Mouse (Mus musculus): Measurements from ENCODE around the gene Tsr1. TPM values are rescaled to one million over a fixed set of nuclear protein-coding genes. Genes with fewer than 3 reads are reported as not detected.
A peak's percentile ranks its signal among the peaks of the same experiment; 100 is the strongest.

Gene Tsr1
- polyA plus RNA-seq, 1 experiment from 2014 or later: 34.3 TPM

DNA sequence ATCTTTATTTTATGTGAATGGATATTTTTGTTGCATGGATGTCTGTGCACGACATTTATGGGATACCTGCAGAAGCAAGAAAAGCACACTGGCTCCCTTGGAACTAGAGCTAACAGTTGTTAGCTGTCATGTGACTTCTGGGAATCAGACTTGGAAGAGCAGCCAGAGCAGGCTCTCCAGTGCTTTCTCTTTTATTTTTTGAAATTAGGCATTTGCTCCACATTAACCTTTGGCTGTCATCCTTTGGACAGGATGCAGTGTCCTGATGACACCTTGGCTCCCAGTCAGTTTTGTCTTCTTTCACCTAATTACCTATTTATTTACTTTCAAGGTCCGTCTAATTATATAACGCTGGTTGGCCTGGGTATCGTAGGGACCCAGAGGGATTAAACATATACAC is 3.3 kb upstream of the Tsr1 start:
- H3K4me3 ChIP-seq (ENCODE audit: low read length): no peak overlapping the region
- no peaks in the 10 kb centered on the region for H3K36me3 ChIP-seq (ENCODE audit: control insufficient read depth, insufficient read depth, low read length)
- H3K27ac ChIP-seq (ENCODE audit: low read length): no peak overlapping the region
- no peak overlapping the region for H3K9ac ChIP-seq (ENCODE audit: low read length)
- ATAC-seq (ENCODE audit: low read depth): no peak
- no peaks in the 10 kb centered on the region for H3K27me3 ChIP-seq (ENCODE audit: control insufficient read depth, insufficient read depth, low read depth, low read length)
- H3K4me2 ChIP-seq (ENCODE audit: low read depth, low read length): no peak overlapping the region
- H3K9me3 ChIP-seq (ENCODE audit: control insufficient read depth, low read length): no peaks in the 10 kb centered on the region
- 66% methylated on average over 4 of the region's 4 CpGs for WGBS
- peaks cover 3% of the 10 kb centered on the region; the same call in 1 of the 2 replicates for H3K4me1 ChIP-seq (replicated peaks; ENCODE audit: control insufficient read depth, insufficient read depth, low read length)

DNA sequence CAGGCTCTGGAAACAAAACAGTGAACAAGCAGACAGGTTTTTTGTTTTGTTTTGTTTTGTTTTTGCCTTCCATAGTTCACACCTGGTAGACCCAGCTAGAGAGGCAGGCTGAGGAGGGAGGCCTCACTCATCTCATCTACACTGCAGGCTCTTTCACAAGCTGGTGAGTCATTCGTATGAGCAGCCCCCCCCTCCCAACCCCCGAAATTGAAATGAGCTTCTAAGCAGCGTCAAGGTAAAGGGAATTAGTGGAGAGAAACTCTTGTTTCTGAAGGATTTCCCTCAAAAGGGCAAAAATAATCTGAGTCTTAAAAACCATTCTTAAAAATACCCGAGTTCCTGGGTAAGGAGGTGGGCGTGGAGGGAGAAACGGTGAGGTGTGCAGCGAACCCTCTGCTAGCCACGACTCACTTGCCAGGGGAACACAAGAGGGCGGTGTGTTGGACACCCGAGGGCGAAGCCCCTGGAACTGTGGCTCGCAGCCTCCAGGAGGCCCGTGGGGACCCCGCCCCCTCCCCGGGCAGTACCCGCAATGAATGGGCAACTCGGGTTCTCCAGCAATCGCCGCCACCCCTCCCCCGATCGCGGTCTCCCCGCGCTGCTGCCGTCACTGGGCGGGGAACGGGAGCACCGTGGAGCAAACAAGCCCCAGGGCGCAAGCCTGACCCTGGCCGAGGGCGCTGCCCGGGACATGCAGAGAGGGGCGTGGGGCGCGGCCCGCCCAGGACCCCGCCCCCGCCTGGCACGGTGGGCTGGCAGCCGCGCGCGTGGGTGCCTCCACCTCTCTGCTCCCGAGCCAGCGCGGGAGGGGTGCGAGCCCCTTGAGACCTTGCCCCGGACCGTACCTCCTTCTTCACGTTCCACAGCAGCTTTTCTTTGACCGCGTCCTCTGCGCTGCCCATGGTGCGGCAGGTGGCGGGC is 1.6 kb upstream of the Tsr1 start:
- peaks cover 13% of the 10 kb centered on the region for H3K36me3 ChIP-seq (ENCODE audit: control insufficient read depth, insufficient read depth, low read length)
- peak overlapping the region; percentile 80 for H3K9ac ChIP-seq (ENCODE audit: low read length)
- peak; percentile 60 for ATAC-seq (ENCODE audit: low read depth)
- H3K4me1 ChIP-seq (replicated peaks; ENCODE audit: control insufficient read depth, insufficient read depth, low read length): peaks cover 3% of the 10 kb centered on the region
- peak overlapping the region; percentile 91 for H3K4me3 ChIP-seq (ENCODE audit: low read length)
- H3K4me2 ChIP-seq (ENCODE audit: low read depth, low read length): peak overlapping the region; percentile 96
- under 1% methylated on average over 43 of the region's 55 CpGs for WGBS
- H3K9me3 ChIP-seq (ENCODE audit: control insufficient read depth, low read length): no peaks in the 10 kb centered on the region
- H3K27ac ChIP-seq (ENCODE audit: low read length): peak overlapping the region; percentile 81
- no peaks in the 10 kb centered on the region for H3K27me3 ChIP-seq (ENCODE audit: control insufficient read depth, insufficient read depth, low read depth, low read length)

DNA sequence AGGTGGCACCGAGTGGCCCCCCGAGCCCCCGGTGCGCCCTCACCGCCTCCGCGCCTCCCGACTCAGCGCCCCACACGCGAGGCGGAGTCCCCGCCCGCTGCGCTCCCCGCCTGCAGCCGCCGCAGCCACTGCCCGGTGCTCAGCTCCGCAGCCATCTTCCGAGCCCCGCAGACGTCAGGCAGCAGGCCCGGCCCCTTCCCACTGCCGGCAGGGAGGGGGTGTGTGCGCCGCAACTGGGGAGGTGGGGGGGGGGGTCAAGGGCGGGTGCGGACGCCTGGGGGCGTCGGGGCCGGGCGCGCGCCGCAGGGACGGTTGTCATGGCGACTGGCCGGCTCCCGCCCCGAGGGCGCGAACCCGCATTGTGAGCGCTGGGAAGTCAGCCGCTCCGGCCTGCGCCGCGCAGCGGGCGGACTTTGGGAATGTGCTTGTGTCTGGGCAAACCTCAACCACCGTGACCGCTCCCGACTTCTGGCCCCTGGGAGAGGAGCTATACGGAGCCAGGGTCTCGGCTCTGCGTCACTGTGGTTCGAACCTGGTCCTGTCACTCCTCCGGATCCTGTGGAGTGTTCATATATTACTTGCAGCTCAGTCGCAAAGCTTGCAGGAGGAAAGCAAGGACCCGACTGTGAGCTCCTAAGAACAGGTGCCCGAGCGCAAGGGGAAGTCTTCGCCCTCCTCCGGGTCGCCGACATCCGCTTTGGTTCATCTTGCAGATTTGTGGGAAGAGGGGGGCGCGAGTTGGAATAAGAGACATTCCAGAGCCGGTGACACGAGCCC is 782 bp upstream of the Tsr1 start, which contains the start of gene Sgsm2:
Gene Sgsm2, minus strand, starts transcription at position 160 of the 777 bp plus-strand sequence.
- H3K9me3 ChIP-seq (ENCODE audit: control insufficient read depth, low read length): no peaks in the 10 kb centered on the region
- no peaks in the 10 kb centered on the region for H3K27me3 ChIP-seq (ENCODE audit: control insufficient read depth, insufficient read depth, low read depth, low read length)
- H3K4me3 ChIP-seq (ENCODE audit: low read length): peak within 1 kb of the TSS; percentile 91
- peak within 1 kb of the TSS; percentile 96 for H3K4me2 ChIP-seq (ENCODE audit: low read depth, low read length)
- H3K9ac ChIP-seq (ENCODE audit: low read length): peak within 1 kb of the TSS; percentile 80
- peak within 1 kb of the TSS; percentile 87 for H3K27ac ChIP-seq (ENCODE audit: low read length)
- ATAC-seq (ENCODE audit: low read depth): peak; percentile 77
- 0% methylated on average over 66 of the region's 74 CpGs for WGBS
- peaks cover 3% of the 10 kb centered on the region for H3K4me1 ChIP-seq (replicated peaks; ENCODE audit: control insufficient read depth, insufficient read depth, low read length)
- H3K36me3 ChIP-seq (ENCODE audit: control insufficient read depth, insufficient read depth, low read length): peaks cover 21% of the 10 kb centered on the region

DNA sequence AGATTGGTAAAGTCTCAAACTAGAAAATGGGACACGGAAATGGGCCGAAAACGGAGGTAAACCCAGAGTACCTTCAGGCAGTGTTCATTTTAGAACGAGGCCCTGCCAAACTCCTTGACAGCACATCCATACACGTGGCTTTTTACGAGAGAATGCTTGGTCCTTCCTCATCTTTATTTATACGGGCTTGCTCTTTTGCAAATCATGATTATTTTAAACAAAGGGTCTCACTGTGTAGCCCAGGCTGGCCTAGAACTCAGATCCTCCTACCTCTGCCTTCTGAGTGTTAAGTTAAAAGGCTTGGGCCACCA is 601 bp downstream of the Tsr1 start:
- peaks cover 3% of the 10 kb centered on the region for H3K4me1 ChIP-seq (replicated peaks; ENCODE audit: control insufficient read depth, insufficient read depth, low read length)
- no peaks in the 10 kb centered on the region for H3K27me3 ChIP-seq (ENCODE audit: control insufficient read depth, insufficient read depth, low read depth, low read length)
- H3K27ac ChIP-seq (ENCODE audit: low read length): no peak overlapping the region
- under 1% methylated on average over 7 of the region's 7 CpGs for WGBS
- peak overlapping the region; percentile 96 for H3K4me2 ChIP-seq (ENCODE audit: low read depth, low read length)
- H3K9ac ChIP-seq (ENCODE audit: low read length): peak overlapping the region; percentile 80
- peaks cover 30% of the 10 kb centered on the region for H3K36me3 ChIP-seq (ENCODE audit: control insufficient read depth, insufficient read depth, low read length)
- peak overlapping the region; percentile 91 for H3K4me3 ChIP-seq (ENCODE audit: low read length)
- no peaks in the 10 kb centered on the region for H3K9me3 ChIP-seq (ENCODE audit: control insufficient read depth, low read length)
- no peak for ATAC-seq (ENCODE audit: low read depth)

DNA sequence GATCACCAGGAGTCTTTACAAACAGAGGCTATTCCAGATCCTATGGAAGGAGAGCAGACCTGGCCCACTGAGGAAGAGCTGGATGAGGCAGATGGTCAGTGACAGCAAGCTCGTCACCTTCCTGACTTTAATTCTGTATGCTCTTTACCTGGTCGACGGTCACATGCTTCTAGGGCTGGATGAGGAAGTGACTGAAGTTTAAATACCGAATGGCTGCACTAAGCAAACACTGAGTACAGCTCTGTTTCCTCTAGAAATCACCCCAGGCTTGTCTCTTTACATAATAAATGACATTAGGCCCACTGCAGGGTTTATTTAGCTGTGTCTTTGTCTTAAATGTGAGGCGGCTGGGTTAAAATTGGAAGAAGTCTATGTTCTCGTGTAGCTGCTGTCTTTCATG is 3.7 kb downstream of the Tsr1 start:
- H3K36me3 ChIP-seq (ENCODE audit: control insufficient read depth, insufficient read depth, low read length): peaks cover 50% of the 10 kb centered on the region
- no peaks in the 10 kb centered on the region for H3K27me3 ChIP-seq (ENCODE audit: control insufficient read depth, insufficient read depth, low read depth, low read length)
- no peaks in the 10 kb centered on the region for H3K9me3 ChIP-seq (ENCODE audit: control insufficient read depth, low read length)
- H3K4me3 ChIP-seq (ENCODE audit: low read length): no peak overlapping the region
- peaks cover 3% of the 10 kb centered on the region for H3K4me1 ChIP-seq (replicated peaks; ENCODE audit: control insufficient read depth, insufficient read depth, low read length)
- WGBS: 71% methylated on average over 6 of the region's 6 CpGs
- no peak overlapping the region for H3K27ac ChIP-seq (ENCODE audit: low read length)
- ATAC-seq (ENCODE audit: low read depth): no peak
- H3K4me2 ChIP-seq (ENCODE audit: low read depth, low read length): no peak overlapping the region
- H3K9ac ChIP-seq (ENCODE audit: low read length): no peak overlapping the region

DNA sequence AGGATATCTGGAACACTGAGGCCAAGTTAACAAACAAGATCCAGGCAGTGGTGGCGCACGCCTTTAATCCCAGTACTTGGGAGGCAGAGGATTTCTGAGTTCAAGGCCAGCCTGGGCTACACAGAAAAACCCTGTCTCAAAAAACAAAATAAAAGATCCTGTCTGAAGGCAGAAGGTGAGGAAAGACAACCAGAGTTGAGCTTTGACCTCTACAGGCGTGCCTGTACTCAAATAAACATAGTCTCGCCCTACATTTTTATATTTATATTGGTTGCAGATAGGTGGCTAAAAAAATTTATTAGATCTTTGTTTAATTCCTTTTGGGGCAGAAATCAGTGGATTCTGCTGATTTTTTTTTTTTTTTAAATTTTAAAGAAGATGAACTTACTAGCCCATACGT is 4.5 kb downstream of the Tsr1 start:
- H3K36me3 ChIP-seq (ENCODE audit: control insufficient read depth, insufficient read depth, low read length): peaks cover 58% of the 10 kb centered on the region
- no peaks in the 10 kb centered on the region for H3K9me3 ChIP-seq (ENCODE audit: control insufficient read depth, low read length)
- H3K27me3 ChIP-seq (ENCODE audit: control insufficient read depth, insufficient read depth, low read depth, low read length): no peaks in the 10 kb centered on the region
- H3K9ac ChIP-seq (ENCODE audit: low read length): no peak overlapping the region
- H3K4me1 ChIP-seq (replicated peaks; ENCODE audit: control insufficient read depth, insufficient read depth, low read length): peaks cover 3% of the 10 kb centered on the region
- H3K27ac ChIP-seq (ENCODE audit: low read length): no peak overlapping the region
- no peak overlapping the region for H3K4me2 ChIP-seq (ENCODE audit: low read depth, low read length)
- no peak for ATAC-seq (ENCODE audit: low read depth)
- 84% methylated on average over 5 of the region's 5 CpGs for WGBS
- H3K4me3 ChIP-seq (ENCODE audit: low read length): no peak overlapping the region

DNA sequence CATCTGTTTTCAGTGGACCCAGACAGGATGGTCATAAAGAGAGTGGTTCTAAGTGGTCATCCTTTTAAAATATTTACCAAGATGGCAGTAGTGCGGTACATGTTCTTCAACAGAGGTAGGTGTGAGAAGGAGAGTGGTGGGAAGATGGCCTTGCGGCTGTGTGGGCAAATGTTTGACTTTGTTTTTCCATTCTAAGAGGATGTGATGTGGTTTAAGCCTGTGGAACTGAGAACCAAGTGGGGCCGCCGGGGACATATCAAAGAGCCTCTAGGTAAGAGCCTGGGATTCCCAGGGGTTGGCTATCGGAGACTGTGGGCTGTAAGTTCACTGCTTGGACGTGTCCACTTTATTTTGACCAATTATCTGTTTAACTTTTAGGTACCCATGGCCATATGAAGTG is 10.0 kb downstream of the Tsr1 start:
- H3K9me3 ChIP-seq (ENCODE audit: control insufficient read depth, low read length): no peaks in the 10 kb centered on the region
- no peaks in the 10 kb centered on the region for H3K4me1 ChIP-seq (replicated peaks; ENCODE audit: control insufficient read depth, insufficient read depth, low read length)
- no peak overlapping the region for H3K9ac ChIP-seq (ENCODE audit: low read length)
- H3K27ac ChIP-seq (ENCODE audit: low read length): no peak overlapping the region
- H3K4me2 ChIP-seq (ENCODE audit: low read depth, low read length): no peak overlapping the region
- ATAC-seq (ENCODE audit: low read depth): no peak
- WGBS: 90% methylated on average over 6 of the region's 6 CpGs
- peaks cover 52% of the 10 kb centered on the region for H3K36me3 ChIP-seq (ENCODE audit: control insufficient read depth, insufficient read depth, low read length)
- H3K4me3 ChIP-seq (ENCODE audit: low read length): no peak overlapping the region
- no peaks in the 10 kb centered on the region for H3K27me3 ChIP-seq (ENCODE audit: control insufficient read depth, insufficient read depth, low read depth, low read length)

DNA sequence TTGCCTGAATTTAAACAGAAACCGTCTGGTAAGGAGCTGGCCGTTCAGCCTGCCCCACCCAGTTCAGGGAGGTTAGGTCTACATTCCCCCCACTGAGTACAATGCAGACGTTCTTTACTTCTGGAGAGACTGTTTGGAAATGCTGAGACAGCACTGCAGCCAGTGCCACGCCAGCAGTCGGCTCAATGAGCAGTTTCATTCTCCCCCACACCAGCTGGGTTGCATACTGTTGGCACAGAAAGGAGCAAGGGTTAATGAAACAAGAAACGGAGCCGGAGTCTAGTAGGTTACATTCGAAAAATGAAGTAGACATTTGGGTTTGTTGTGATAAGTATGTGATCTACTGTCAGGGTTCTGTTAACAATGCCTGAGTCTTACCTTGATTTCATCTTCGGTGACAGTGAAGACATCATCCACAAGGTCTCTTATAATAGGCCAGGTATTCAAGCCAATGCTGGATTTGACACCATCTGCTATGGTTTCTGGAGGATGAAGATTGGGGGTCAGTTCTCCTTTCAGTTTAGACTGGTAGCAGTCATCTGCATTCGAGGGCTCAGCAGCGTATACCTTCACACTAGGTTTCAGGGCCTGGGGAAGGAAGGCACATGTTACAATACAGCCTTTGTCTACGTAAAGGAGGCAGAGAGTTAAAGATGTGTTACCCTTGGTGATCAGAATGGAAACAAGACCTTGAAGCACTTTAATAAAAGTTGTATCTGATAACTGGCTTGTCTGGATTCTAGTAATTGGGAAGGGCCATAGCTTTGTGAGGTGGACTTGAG is 10.9 kb downstream of the Tsr1 start:
- Histone ChIP-seq H3K4me2 (ENCODE audit: low read depth, low read length) (no peak overlapping the region), H3K27ac (ENCODE audit: low read length) (no peak overlapping the region), H3K27me3 (ENCODE audit: control insufficient read depth, insufficient read depth, low read depth, low read length) (no peaks in the 10 kb centered on the region), H3K36me3 (ENCODE audit: control insufficient read depth, insufficient read depth, low read length) (peaks cover 44% of the 10 kb centered on the region), H3K4me1 (replicated peaks; ENCODE audit: control insufficient read depth, insufficient read depth, low read length) (no peaks in the 10 kb centered on the region), H3K9me3 (ENCODE audit: control insufficient read depth, low read length) (no peaks in the 10 kb centered on the region), H3K9ac (ENCODE audit: low read length) (no peak overlapping the region), H3K4me3 (ENCODE audit: low read length) (no peak overlapping the region)
- ATAC-seq (ENCODE audit: low read depth): no peak
- WGBS: 62% methylated on average over 12 of the region's 12 CpGs

DNA sequence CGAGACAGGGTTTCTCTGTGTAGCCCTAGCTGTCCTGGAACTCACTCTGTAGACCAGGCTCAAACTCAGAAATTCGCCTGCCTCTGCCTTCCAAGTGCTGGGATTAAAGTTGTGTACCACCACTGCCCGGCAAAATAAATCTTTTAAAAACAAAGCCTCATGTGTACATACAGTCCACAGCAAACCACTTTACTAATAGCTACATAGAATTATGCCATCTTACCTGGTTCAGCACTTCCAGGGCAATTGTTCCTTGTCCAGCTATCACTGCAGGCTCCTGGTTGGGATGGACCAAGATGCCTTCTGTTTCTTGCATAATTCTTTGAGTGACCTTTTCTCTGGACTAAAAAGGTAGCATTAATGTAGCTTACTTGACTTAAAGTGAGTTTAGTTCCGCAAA is 12.1 kb downstream of the Tsr1 start:
- H3K4me3 ChIP-seq (ENCODE audit: low read length): no peak overlapping the region
- 91% methylated on average over 4 of the region's 4 CpGs for WGBS
- ATAC-seq (ENCODE audit: low read depth): no peak
- no peak overlapping the region for H3K9ac ChIP-seq (ENCODE audit: low read length)
- no peak overlapping the region for H3K4me2 ChIP-seq (ENCODE audit: low read depth, low read length)
- no peaks in the 10 kb centered on the region for H3K27me3 ChIP-seq (ENCODE audit: control insufficient read depth, insufficient read depth, low read depth, low read length)
- H3K36me3 ChIP-seq (ENCODE audit: control insufficient read depth, insufficient read depth, low read length): peaks cover 36% of the 10 kb centered on the region
- H3K4me1 ChIP-seq (replicated peaks; ENCODE audit: control insufficient read depth, insufficient read depth, low read length): no peaks in the 10 kb centered on the region
- H3K27ac ChIP-seq (ENCODE audit: low read length): no peak overlapping the region
- no peaks in the 10 kb centered on the region for H3K9me3 ChIP-seq (ENCODE audit: control insufficient read depth, low read length)
